Mouse (Mus musculus): ENCODE measurements at regions not wholly inside any gene's neighbourhood (a gene's known extent, or its start where the extent isn't known, plus 50 kb on each side); places are given as distances from the start of the nearest gene placed in this dataset.

DNA sequence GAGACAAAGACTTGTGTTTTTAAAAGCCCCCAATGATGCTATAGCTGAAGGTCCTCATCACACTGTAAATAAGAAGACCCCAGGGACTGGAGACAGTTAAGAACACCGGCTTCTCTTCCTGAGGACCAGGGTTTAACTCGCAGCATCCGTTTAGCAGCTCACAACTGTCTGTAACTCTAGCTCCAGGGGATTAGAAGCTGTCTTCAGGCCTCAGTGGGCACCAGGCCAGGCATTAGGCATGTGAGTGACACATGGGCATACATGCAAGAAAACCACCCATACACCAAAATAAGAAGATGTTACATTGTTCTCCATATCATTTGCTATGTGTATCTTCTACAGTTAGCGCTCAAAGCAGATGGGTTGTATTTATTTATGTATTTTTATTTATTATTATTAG, 158.3 kb upstream of the Btg1 start:
- TF ChIP-seq CTCF (IDR thresholded peaks at IDR 0.05; ENCODE audit: borderline replicate concordance, extremely low read depth, insufficient read depth, insufficient read length) = no peak
- no peak for TF ChIP-seq POLR2A (IDR thresholded peaks at IDR 0.05; ENCODE audit: borderline replicate concordance, extremely low read depth, insufficient read depth, insufficient read length, poor library complexity, severe bottlenecking)
